Mouse (Mus musculus) embryonic facial prominence, embryonic 15.5 days (tissue): ENCODE measurements around the gene Myl6b. TPM values are rescaled to one million over a fixed set of nuclear protein-coding genes. Genes with fewer than 3 reads are reported as not detected.
A peak's percentile ranks its signal among the peaks of the same experiment; 100 is the strongest.

Source experiments
- ATAC-seq: fragments of 200-750 bp; cut with Nextera tagmentation; 2 replicates; pipeline ENCODE4 v1.8.0; 2017; ENCODE audit warnings: low read depth, moderate TSS enrichment; ENCODE audit not compliant: insufficient number of reproducible peaks, low FRiP score, low TSS enrichment
- H3K27ac ChIP-seq: fragments of 300-500 bp; sonication (generic); replicated peaks from 2 replicates; pipeline ENCODE4 v1.5.1; 2015; ENCODE audit warnings: mild to moderate bottlenecking, inconsistent platforms
- H3K27me3 ChIP-seq: fragments of 300-500 bp; sonication (generic); 2 replicates; pipeline ENCODE4 v1.6.1; 2015; ENCODE audit warnings: inconsistent platforms
- H3K36me3 ChIP-seq: fragments of 300-500 bp; sonication (generic); 2 replicates; pipeline ENCODE4 v1.6.1; 2015; ENCODE audit warnings: mild to moderate bottlenecking, inconsistent platforms
- H3K4me1 ChIP-seq: fragments of 300-500 bp; sonication (generic); 2 replicates; pipeline ENCODE4 v1.6.1; 2015; ENCODE audit warnings: inconsistent platforms
- H3K4me2 ChIP-seq: fragments of 300-500 bp; sonication (generic); replicated peaks from 2 replicates; pipeline ENCODE4 v1.6.1; 2015; ENCODE audit warnings: mild to moderate bottlenecking, inconsistent platforms
- H3K4me3 ChIP-seq: fragments of 300-500 bp; sonication (generic); replicated peaks from 2 replicates; pipeline ENCODE4 v1.5.1; 2015; ENCODE audit warnings: mild to moderate bottlenecking, inconsistent platforms
- H3K9ac ChIP-seq: fragments of 300-500 bp; sonication (generic); 2 replicates; pipeline ENCODE4 v1.6.1; 2015; ENCODE audit warnings: inconsistent platforms
- H3K9me3 ChIP-seq: fragments of 300-500 bp; sonication (generic); replicated peaks from 2 replicates; pipeline ENCODE4 v1.6.1; 2016; ENCODE audit warnings: inconsistent platforms
- WGBS: fragments of 180-500 bp; shearing (Covaris S2); methylation state at CpG from one replicate; pipeline ENCODE4 v1.1.7; 2015; 5-methylcytosine and 5-hydroxymethylcytosine counted together
- polyA plus RNA-seq: library from polyadenylated mRNA; unstranded; fragments of >200 nt; fragmentation: Nextera tagmentation; extraction: Ambion mirVana; gene quantifications from 2 replicates; pipeline ENCODE4 v1.2.1, GENCODE M21; 2015

Gene Myl6b
- polyA plus RNA-seq, 1 experiment from 2014 or later, result 5.0 TPM

GRCm38 (mm10) chr10:128504012-128504411 is 5.5 kb upstream of the Myl6b start:
- Histone ChIP-seq H3K9ac (no peak overlapping the region), H3K9me3 (no peaks in the 10 kb centered on the region), H3K27ac (no peak overlapping the region), H3K36me3 (peaks cover 4% of the 10 kb centered on the region; the same call in 1 of the 2 replicates), H3K27me3 (no peaks in the 10 kb centered on the region), H3K4me3 (no peak overlapping the region), H3K4me2 (no peak overlapping the region), H3K4me1 (peaks cover 4% of the 10 kb centered on the region)
- WGBS, result 83% methylated on average over 3 of the region's 3 CpGs
- ATAC-seq, result no peak

- Histone ChIP-seq H3K4me3 (no peak overlapping the region), H3K27me3 (no peaks in the 10 kb centered on the region), H3K36me3 (peaks cover 4% of the 10 kb centered on the region; the same call in 1 of the 2 replicates), H3K9me3 (no peaks in the 10 kb centered on the region), H3K9ac (no peak overlapping the region), H3K27ac (no peak overlapping the region), H3K4me2 (no peak overlapping the region), H3K4me1 (peaks cover 4% of the 10 kb centered on the region)
- ATAC-seq, result no peak
- 84% methylated on average over 8 of the region's 8 CpGs for WGBS
These were observed 5.0 kb upstream of the Myl6b start for GRCm38 (mm10) chr10:128503532-128503931.

- peaks cover 15% of the 10 kb centered on the region for H3K4me1 ChIP-seq
- no peak overlapping the region for H3K4me2 ChIP-seq
- H3K27ac ChIP-seq, result no peak overlapping the region
- 82% methylated on average over 5 of the region's 5 CpGs for WGBS
- no peak for ATAC-seq
- H3K36me3 ChIP-seq, result peaks cover 4% of the 10 kb centered on the region; the same call in 1 of the 2 replicates
- no peak overlapping the region for H3K4me3 ChIP-seq
- no peaks in the 10 kb centered on the region for H3K27me3 ChIP-seq
- no peak overlapping the region for H3K9ac ChIP-seq
- no peaks in the 10 kb centered on the region for H3K9me3 ChIP-seq
These were observed 3.9 kb upstream of the Myl6b start for GRCm38 (mm10) chr10:128502341-128502740.

- H3K4me1 ChIP-seq, result peaks cover 35% of the 10 kb centered on the region
- no peaks in the 10 kb centered on the region for H3K36me3 ChIP-seq
- peak overlapping the region; percentile 35 for H3K9ac ChIP-seq
- H3K27me3 ChIP-seq, result no peaks in the 10 kb centered on the region
- WGBS, result under 1% methylated on average over 21 of the region's 21 CpGs
- H3K9me3 ChIP-seq, result no peaks in the 10 kb centered on the region
- H3K27ac ChIP-seq, result peak overlapping the region; percentile 94
- H3K4me2 ChIP-seq, result peak overlapping the region; percentile 65
- H3K4me3 ChIP-seq, result peak overlapping the region; percentile 62
- peak; percentile 21; the same call in 1 of the 2 replicates for ATAC-seq
These were observed 709 bp upstream of the Myl6b start for GRCm38 (mm10) chr10:128499116-128499671.

- Histone ChIP-seq H3K9ac (no peak overlapping the region), H3K4me2 (no peak overlapping the region), H3K9me3 (no peaks in the 10 kb centered on the region), H3K36me3 (no peaks in the 10 kb centered on the region), H3K4me3 (0 out of 2 replicates have a peak overlapping the region, but pooled peaks have one; percentile 2), H3K27ac (no peak overlapping the region), H3K4me1 (peaks cover 36% of the 10 kb centered on the region), H3K27me3 (no peaks in the 10 kb centered on the region)
- no peak for ATAC-seq
- 41% methylated on average over 6 of the region's 6 CpGs for WGBS
These were observed 1.2 kb downstream of the Myl6b start for GRCm38 (mm10) chr10:128497134-128497737.

- no peak overlapping the region for H3K9ac ChIP-seq
- H3K9me3 ChIP-seq, result no peaks in the 10 kb centered on the region
- H3K36me3 ChIP-seq, result peaks cover 2% of the 10 kb centered on the region
- no peak overlapping the region for H3K4me2 ChIP-seq
- H3K27ac ChIP-seq, result 0 out of 2 replicates have a peak overlapping the region, but pooled peaks have one; percentile 28
- peaks cover 41% of the 10 kb centered on the region for H3K4me1 ChIP-seq
- WGBS, result 32% methylated on average over 6 of the region's 6 CpGs
- no peaks in the 10 kb centered on the region for H3K27me3 ChIP-seq
- ATAC-seq, result no peak
- no peak overlapping the region for H3K4me3 ChIP-seq
These were observed 1.9 kb downstream of the Myl6b start for GRCm38 (mm10) chr10:128496509-128497077.

GRCm38 (mm10) chr10:128495903-128496302 is 2.6 kb downstream of the Myl6b start:
- peaks cover 48% of the 10 kb centered on the region for H3K4me1 ChIP-seq
- H3K9ac ChIP-seq, result no peak overlapping the region
- no peak for ATAC-seq
- no peak overlapping the region for H3K4me2 ChIP-seq
- 0 out of 2 replicates have a peak overlapping the region, but pooled peaks have one; percentile 28 for H3K27ac ChIP-seq
- no peaks in the 10 kb centered on the region for H3K9me3 ChIP-seq
- H3K27me3 ChIP-seq, result no peaks in the 10 kb centered on the region
- WGBS, result 75% methylated on average over 4 of the region's 4 CpGs
- H3K36me3 ChIP-seq, result peaks cover 9% of the 10 kb centered on the region
- H3K4me3 ChIP-seq, result no peak overlapping the region

GRCm38 (mm10) chr10:128495270-128495669 is 3.2 kb downstream of the Myl6b start:
- 67% methylated on average over 2 of the region's 2 CpGs for WGBS
- Histone ChIP-seq H3K4me3 (peak overlapping the region; percentile 87), H3K9me3 (no peaks in the 10 kb centered on the region), H3K36me3 (peaks cover 14% of the 10 kb centered on the region), H3K4me2 (peak overlapping the region; percentile 77; the same call in 1 of the 2 replicates), H3K27me3 (no peaks in the 10 kb centered on the region), H3K27ac (peak overlapping the region; percentile 100; the same call in 1 of the 2 replicates), H3K4me1 (peaks cover 53% of the 10 kb centered on the region), H3K9ac (no peak overlapping the region)
- ATAC-seq, result no peak

GRCm38 (mm10) chr10:128494667-128495245 is 3.7 kb downstream of the Myl6b start:
- peaks cover 58% of the 10 kb centered on the region for H3K4me1 ChIP-seq
- ATAC-seq, result no peak
- H3K27me3 ChIP-seq, result no peaks in the 10 kb centered on the region
- 52% methylated on average over 11 of the region's 11 CpGs for WGBS
- H3K4me3 ChIP-seq, result peak overlapping the region; percentile 87
- peak overlapping the region; percentile 77 for H3K9ac ChIP-seq
- H3K9me3 ChIP-seq, result no peaks in the 10 kb centered on the region
- H3K36me3 ChIP-seq, result peaks cover 19% of the 10 kb centered on the region
- H3K4me2 ChIP-seq, result peak overlapping the region; percentile 77
- peak overlapping the region; percentile 100 for H3K27ac ChIP-seq

- Histone ChIP-seq H3K27ac (peak within 1 kb of the TSS; percentile 100), H3K4me3 (peak within 1 kb of the TSS; percentile 87), H3K9me3 (no peaks in the 10 kb centered on the region), H3K4me1 (peaks cover 56% of the 10 kb centered on the region), H3K36me3 (peaks cover 27% of the 10 kb centered on the region), H3K9ac (peak within 1 kb of the TSS; percentile 91), H3K4me2 (peak within 1 kb of the TSS; percentile 77), H3K27me3 (no peaks in the 10 kb centered on the region)
- WGBS, result under 1% methylated on average over 45 of the region's 45 CpGs
- peak; percentile 92 for ATAC-seq
These were observed 4.5 kb downstream of the Myl6b start, which contains the start of gene Myl6 for GRCm38 (mm10) chr10:128493695-128494666. Gene Myl6 (minus strand): TSS chr10:128494145.
